Mouse (Mus musculus) bone marrow macrophage, adult 2 months (primary cell): ENCODE measurements around the gene Ccdc63. TPM values are rescaled to one million over a fixed set of nuclear protein-coding genes. Genes with fewer than 3 reads are reported as not detected.

Experiments used
- H3K27ac ChIP-seq: 2 replicates; pipeline ENCODE4 v1.5.1; 2012; ENCODE audit warnings: low read depth, low read length; ENCODE audit not compliant: insufficient read depth
- H3K4me1 ChIP-seq: 2 replicates; pipeline ENCODE4 v1.6.1; 2012; ENCODE audit warnings: low read length; ENCODE audit not compliant: control insufficient read depth, insufficient read depth
- H3K4me3 ChIP-seq: 2 replicates; pipeline ENCODE4 v1.5.1; 2012; ENCODE audit warnings: mild to moderate bottlenecking, low read length, moderate library complexity; ENCODE audit not compliant: insufficient read depth
- CTCF ChIP-seq: IDR thresholded peaks from 2 replicates; pipeline ENCODE4 v1.5.1; 2012; ENCODE audit warnings: low read depth, mild to moderate bottlenecking, low read length, moderate library complexity
- POLR2A ChIP-seq: IDR thresholded peaks from 2 replicates; pipeline ENCODE4 v1.6.1; 2012; ENCODE audit warnings: mild to moderate bottlenecking, low read depth, low read length, borderline replicate concordance
- polyA plus RNA-seq: library from polyadenylated mRNA; stranded (reverse); fragments of >200 nt; gene quantifications from 2 replicates; pipeline ENCODE4 v1.2.4, GENCODE M21; 2012; ENCODE audit not compliant: missing spikeins, insufficient read depth, insufficient read length

Ccdc63 gene
- polyA plus RNA-seq, 1 experiment, result 2.5 TPM

DNA sequence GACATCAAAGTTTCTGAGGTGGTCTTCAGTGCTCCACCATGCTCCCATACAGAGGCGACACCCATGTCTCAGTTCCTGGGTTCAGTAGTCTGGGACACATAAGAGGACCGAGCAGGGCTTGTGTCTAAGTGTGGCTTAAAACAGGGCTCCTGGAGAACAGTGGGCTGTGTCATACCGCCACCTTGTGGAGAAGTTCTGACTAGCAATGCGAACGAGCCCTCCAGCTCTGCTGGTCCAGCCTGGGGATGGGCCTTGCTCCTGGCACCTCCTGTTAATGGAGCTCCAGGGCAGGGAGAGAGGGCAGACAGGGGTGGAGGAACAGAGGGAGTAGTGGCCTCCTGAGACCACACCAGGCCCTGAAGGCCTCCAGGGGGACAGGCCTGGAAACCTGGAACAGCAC is 51.7 kb downstream of the Ccdc63 start:
- Histone ChIP-seq H3K27ac (no peak overlapping the region), H3K4me3 (no peak overlapping the region), H3K4me1 (peaks cover 14% of the 10 kb centered on the region)
- TF ChIP-seq POLR2A, result no peak
- TF ChIP-seq CTCF, result peak; percentile 52

DNA sequence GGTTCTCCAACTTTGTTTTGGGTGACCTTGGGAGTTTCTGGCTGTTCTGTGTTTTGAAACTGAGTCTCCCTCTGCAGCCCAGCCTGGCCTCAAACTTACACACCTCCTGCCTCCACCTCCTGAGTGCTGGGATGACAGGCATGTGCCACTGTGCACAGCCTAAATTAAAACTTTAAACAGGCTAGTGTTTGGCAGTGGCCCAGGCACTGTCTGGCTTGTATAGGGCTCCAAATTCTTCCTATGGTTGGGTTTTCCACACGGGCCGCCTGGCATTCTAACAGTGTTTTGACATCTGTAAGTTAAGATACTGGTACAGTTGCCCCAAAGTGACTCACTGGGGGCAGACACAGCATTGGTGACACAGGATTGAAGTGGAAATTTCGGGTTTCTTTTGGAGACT is 54.5 kb downstream of the Ccdc63 start:
- Histone ChIP-seq H3K4me1 (peaks cover 14% of the 10 kb centered on the region), H3K27ac (no peak overlapping the region), H3K4me3 (no peak overlapping the region)
- TF ChIP-seq POLR2A, result no peak
- TF ChIP-seq CTCF, result no peak

DNA sequence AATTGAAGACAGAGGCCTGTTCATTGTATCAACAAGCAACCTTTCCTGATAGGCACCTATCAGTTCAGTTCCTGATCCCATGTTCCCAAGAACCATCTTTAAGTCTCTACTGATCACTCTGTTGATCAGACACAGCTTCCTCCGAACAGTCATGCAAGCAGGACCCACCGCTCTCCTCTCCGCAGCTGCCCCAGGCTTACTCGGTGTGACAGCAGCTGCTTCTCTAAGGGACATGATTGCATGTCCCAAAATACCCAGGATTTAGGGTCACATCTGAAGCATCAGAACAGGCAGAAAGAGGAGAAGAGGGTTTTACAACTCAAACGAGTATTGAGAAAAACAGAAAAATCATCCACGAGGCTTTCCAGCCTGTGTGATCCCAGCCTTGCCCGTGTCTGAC is 55.3 kb downstream of the Ccdc63 start:
- Histone ChIP-seq H3K27ac (no peak overlapping the region), H3K4me3 (no peak overlapping the region), H3K4me1 (peaks cover 14% of the 10 kb centered on the region)
- TF ChIP-seq CTCF, result no peak
- TF ChIP-seq POLR2A, result no peak

DNA sequence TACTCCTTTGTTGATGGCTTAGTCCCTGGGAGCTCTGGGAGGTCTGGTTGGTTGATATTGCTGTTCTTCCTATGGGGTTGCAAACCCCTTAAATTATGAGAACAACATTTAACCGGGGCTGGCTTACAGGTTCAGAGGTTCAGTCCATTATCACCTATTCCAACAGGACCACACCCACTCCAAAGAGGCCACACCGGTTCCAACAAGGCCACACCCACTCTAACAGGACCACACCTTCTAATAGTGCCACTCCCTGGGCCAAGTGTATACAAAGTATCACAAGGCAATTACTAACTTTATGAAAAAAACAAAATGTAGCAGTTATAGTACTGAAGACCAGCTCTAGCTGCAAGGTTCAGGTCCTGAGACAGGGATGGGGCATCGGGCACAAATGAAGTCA is 56.2 kb downstream of the Ccdc63 start:
- Histone ChIP-seq H3K4me1 (peaks cover 14% of the 10 kb centered on the region), H3K4me3 (no peak overlapping the region), H3K27ac (0 out of 2 replicates have a peak overlapping the region, but pooled peaks have one; percentile 13)
- TF ChIP-seq CTCF (no peak), POLR2A (no peak)

DNA sequence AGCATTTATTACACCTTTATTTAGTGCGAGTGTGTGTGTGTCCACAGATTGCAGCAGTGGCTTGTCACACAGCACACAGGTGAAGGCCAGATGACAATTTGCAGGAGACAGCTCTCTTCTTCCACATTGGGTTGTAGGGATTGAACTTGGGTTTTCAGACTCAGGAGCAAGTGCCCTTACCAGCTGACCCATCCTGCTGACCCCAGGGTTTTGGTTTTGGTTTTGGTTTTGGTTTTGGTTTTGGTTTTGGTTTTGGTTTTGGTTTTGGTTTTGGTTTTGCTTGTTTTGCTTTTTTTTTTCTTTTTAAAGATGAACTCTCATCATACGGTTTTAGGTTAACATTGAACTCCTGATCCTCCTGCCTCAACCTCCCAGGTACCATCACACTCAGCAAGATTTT is 57.3 kb downstream of the Ccdc63 start:
- no peak overlapping the region for H3K4me3 ChIP-seq
- H3K27ac ChIP-seq, result no peak overlapping the region
- H3K4me1 ChIP-seq, result peaks cover 14% of the 10 kb centered on the region
- TF ChIP-seq POLR2A (no peak), CTCF (no peak)

DNA sequence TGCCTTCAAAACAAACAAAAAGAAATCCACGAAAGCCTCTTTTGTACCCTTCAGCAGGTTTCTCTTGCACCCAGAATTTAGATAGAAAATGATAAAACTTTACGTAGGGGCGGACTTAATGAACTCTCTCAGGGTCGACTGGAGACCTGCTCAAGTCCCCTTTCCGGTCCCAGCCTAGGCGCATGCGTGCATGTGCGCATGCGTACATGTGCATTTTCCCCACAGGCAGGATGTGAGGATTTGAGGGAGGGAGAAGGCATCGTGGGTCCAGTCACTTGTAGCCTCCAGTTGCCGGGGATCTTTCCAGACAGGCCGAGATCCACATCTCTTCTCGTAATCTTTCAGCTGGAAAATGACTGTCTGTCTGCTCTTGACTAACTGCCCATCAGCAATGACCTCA is 59.2 kb downstream of the Ccdc63 start:
- H3K27ac ChIP-seq, result no peak overlapping the region
- TF ChIP-seq CTCF, result no peak
- H3K4me1 ChIP-seq, result peaks cover 14% of the 10 kb centered on the region
- H3K4me3 ChIP-seq, result no peak overlapping the region

DNA sequence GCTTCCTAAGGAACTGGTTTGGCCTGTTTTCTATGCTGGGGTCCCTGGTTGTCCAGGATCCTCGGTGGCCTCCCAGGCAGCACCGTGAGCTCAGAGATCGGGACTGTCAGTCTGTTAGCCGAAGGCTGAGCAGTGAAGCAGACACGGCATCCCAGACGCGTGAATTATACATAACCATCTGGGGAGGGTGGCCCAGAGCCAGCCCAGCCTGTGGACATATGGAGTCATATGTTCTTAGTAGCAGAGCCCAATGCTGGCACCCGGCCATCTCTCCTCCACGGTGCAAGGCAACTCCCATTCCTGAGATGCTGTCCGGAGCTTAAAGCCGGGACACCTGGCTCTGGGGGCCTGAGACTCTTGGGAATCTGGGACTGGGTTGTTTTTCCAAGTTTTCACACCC is 59.7 kb downstream of the Ccdc63 start:
- no peak for TF ChIP-seq CTCF
- TF ChIP-seq POLR2A, result no peak
- Histone ChIP-seq H3K4me3 (no peak overlapping the region), H3K4me1 (peaks cover 14% of the 10 kb centered on the region), H3K27ac (no peak overlapping the region)

DNA sequence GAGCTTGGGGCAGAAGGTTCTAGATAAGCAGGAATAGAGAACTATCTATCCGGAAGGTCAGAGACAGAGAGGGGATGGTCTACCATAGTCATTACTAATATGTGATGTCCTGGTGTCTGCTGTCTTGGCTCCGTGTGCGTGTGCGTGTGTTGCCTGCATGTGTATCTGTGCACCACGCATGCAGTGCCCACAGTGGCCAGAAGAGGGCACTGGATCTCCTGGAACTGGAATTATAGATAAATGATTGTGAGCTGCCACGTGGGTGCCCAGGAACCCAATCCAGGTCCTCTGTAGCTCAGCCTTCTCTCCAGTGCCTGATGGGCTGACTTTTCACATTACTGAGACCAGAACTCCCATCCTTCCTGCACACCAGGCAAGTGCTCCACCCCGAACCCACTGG is 60.8 kb downstream of the Ccdc63 start:
- peaks cover 5% of the 10 kb centered on the region for H3K4me1 ChIP-seq
- no peak overlapping the region for H3K4me3 ChIP-seq
- H3K27ac ChIP-seq, result no peak overlapping the region
- TF ChIP-seq POLR2A, result no peak
- TF ChIP-seq CTCF, result 0 out of 2 replicates have a peak, but pooled peaks have one; percentile 19

DNA sequence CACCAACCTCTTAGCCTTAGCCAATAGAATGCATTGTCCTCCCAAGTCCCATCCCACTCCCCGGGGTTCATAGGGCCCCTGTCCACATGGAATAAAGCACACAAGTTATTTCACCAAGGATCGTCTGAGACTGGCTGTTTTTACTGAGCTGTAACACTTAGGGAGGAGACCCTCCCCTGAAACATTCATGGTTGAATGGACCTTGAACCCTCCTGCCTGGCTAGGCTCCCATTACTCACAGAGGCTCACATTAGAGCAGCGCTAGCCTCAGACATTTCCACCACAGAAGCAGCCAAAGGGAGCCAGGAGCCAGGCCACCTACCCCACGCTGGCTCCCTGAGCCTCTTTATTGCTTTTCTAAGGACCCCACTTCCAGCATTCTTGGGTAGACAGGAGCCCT is 63.4 kb downstream of the Ccdc63 start:
- Histone ChIP-seq H3K4me1 (no peaks in the 10 kb centered on the region), H3K27ac (no peak overlapping the region), H3K4me3 (no peak overlapping the region)
- TF ChIP-seq POLR2A (no peak), CTCF (no peak)

DNA sequence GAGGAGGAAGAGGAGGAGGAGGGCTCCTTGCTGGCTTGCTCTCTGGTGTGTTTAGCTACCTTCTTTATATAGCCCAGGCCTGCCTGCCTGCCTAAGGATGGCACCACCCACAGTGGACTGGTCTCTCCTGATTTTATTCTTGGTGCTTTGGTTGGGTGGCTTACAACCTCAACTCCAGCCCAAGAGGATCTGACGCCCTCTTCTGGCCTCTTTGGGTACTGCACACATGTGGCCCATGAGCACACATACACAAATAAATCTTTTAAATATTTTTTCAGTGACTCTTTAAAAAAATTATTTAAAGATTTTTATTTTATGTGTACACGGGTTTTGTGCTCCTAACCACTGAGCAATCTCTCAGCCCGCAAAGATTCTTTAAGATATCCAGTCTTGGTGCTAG is 64.9 kb downstream of the Ccdc63 start:
- Histone ChIP-seq H3K4me1 (no peaks in the 10 kb centered on the region), H3K4me3 (no peak overlapping the region), H3K27ac (no peak overlapping the region)
- TF ChIP-seq POLR2A, result no peak
- peak; percentile 44 for TF ChIP-seq CTCF

DNA sequence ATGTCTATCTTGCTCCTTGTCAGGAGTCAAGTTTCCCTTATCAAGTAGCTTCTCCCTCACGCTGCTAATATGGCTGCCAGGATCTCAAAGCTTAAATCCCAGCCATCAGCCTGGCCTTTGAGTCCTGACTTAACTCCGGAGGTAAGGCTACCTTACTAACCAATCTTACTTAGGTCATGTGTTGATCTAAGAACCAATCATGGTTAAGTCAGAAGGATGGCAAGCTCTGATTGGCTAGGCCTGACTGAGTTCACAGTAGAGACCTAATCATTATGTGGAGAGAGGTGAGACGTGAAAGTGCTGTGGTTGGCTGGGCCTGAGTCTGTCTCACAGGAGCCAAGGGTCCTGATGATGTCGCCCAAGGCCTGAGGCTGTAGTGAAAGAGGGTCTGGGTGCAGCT is 68.6 kb downstream of the Ccdc63 start:
- Histone ChIP-seq H3K27ac (no peak overlapping the region), H3K4me3 (no peak overlapping the region), H3K4me1 (no peaks in the 10 kb centered on the region)
- no peak for TF ChIP-seq CTCF
- no peak for TF ChIP-seq POLR2A
